Comparison of ENCODE assay signal across 8 mouse cellular contexts in genomic region chr10:36506727-36507555, GRCm38 (mm10). TPM values are rescaled to one million over a fixed set of nuclear protein-coding genes. Genes with fewer than 3 reads are reported as not detected.
DNase-seq lines count a peak whose midpoint lies in the region; ATAC-seq and TF ChIP-seq lines count a peak whose summit lies in the region.

Gene Hs3st5 (plus strand): TSS chr10:36506814.

- H3K27ac ChIP-seq in forebrain, embryonic 13.5 days = no peak within 1 kb of the TSS
- peak within 1 kb of the TSS; percentile 76 for H3K27ac ChIP-seq in left cerebral cortex, adult 2 months

- peak; percentile 75 for ATAC-seq in cerebellum, adult (ENCODE audit: insufficient number of reproducible peaks, low FRiP score, low TSS enrichment)
- peak; percentile 90 for ATAC-seq in forebrain, embryonic 13.5 days
- ATAC-seq in hematopoietic stem cell, adult 5-6 weeks (replicated peaks in 1 of 2; ENCODE audit: insufficient read depth in 1 of 2, low FRiP score in 2 of 2, low TSS enrichment in 1 of 2, low read depth in 1 of 2, poor library complexity in 2 of 2, severe bottlenecking in 2 of 2) = peak; percentile 50 to 61; a peak in 3 of 4 replicates
- 0 out of 2 replicates have a peak, but pooled peaks have one; percentile 26 for ATAC-seq in megakaryocyte-erythroid progenitor cell, adult 5-6 weeks (replicated peaks; ENCODE audit: low FRiP score, low TSS enrichment, poor library complexity, severe bottlenecking)

- peaks cover 19% of the 10 kb centered on the region for H3K27me3 ChIP-seq in forebrain, embryonic 13.5 days

- H3K36me3 ChIP-seq in forebrain, embryonic 13.5 days (ENCODE audit: poor library complexity, severe bottlenecking) = no peaks in the 10 kb centered on the region

- peak within 1 kb of the TSS; percentile 99 for H3K4me2 ChIP-seq in forebrain, embryonic 13.5 days

- peak; percentile 40 for TF ChIP-seq CTCF in left cerebral cortex, adult 2 months (IDR thresholded peaks at IDR 0.05)

- peak; percentile 89 for DNase-seq in R1 (ENCODE audit: low read depth, low spot score)
- peak; percentile 77 to 80 for DNase-seq in left cerebral cortex, adult 2 months (ENCODE audit: extremely low spot score in 1 of 2, low spot score in 2 of 2)
- DNase-seq in right cerebral cortex, postnatal 25 days = peak; percentile 82
- no peak for DNase-seq in spleen, adult 12 weeks (ENCODE audit: low spot score)

- peak within 1 kb of the TSS; percentile 71 for H3K4me3 ChIP-seq in forebrain, embryonic 13.5 days
- peak within 1 kb of the TSS; percentile 77 for H3K4me3 ChIP-seq in left cerebral cortex, adult 2 months

- H3K4me1 ChIP-seq in forebrain, embryonic 13.5 days = peaks cover 22% of the 10 kb centered on the region

- under 1% methylated on average over 54 of the region's 71 CpGs for WGBS in forebrain, embryonic 13.5 days

- intact Hi-C loops in left cerebral cortex, adult 2 months (cut with DNase I) = no loop called here

- peak within 1 kb of the TSS; percentile 70 for H3K9ac ChIP-seq in forebrain, embryonic 13.5 days

- H3K9me3 ChIP-seq in forebrain, embryonic 13.5 days (replicated peaks) = no peaks in the 10 kb centered on the region

RNA-seq across cellular contexts. Expression of gene Hs3st5, which starts in this region (rescaled TPM):
- polyA plus RNA-seq in forebrain, embryonic 13.5 days (2015; fragmentation: Nextera tagmentation; extraction: Ambion mirVana) = 3.1 and 4.6 TPM in 2 replicates
- not detected in 2 replicates for total RNA-seq in hematopoietic stem cell, adult 5-6 weeks (2017)
- total RNA-seq in left cerebral cortex, adult 2 months (2021) = 1 to 10 TPM; 6.0 to 6.1 TPM
- total RNA-seq in megakaryocyte-erythroid progenitor cell, adult 5-6 weeks (2014; fragmentation: Nextera tagmentation) = not detected in 2 replicates
- total RNA-seq in megakaryocyte-erythroid progenitor cell, adult 5-6 weeks (2017) = not detected in 2 replicates

Comparison
In these comparisons a context has a peak if more than half of its experiments do, and no peak if none do; other contexts are left out.
1. Peak in ATAC-seq in hematopoietic stem cell, adult 5-6 weeks; RNA of the gene not detected or under 1 TPM.
2. Peak in ATAC-seq in megakaryocyte-erythroid progenitor cell, adult 5-6 weeks; RNA of the gene not detected or under 1 TPM.
3. ATAC-seq: peak in every context shown above with its lines; median percentile 90 in forebrain, embryonic 13.5 days; 75 in cerebellum, adult; 56 in hematopoietic stem cell, adult 5-6 weeks; 26 in megakaryocyte-erythroid progenitor cell, adult 5-6 weeks.